Mouse (Mus musculus) induced T-regulatory cell, adult 2 months (primary cell): ENCODE data around the gene Olfr186.
"Not testable (repeated sequence)": the region's sequence is repeated elsewhere in the genome, so short reads cannot be mapped to it uniquely, and the experiment has no call there.

Source experiments
- DNase-seq: peaks from one replicate; pipeline ENCODE4 v3.0.0-alpha.2; 2012; ENCODE audit warnings: low read depth

Olfr186 gene

GRCm38 (mm10) chr16:59030191-59030590, at the start of gene Olfr186:
Gene Olfr186 (minus strand): TSS chr16:59030291.
- DNase-seq = no peak

GRCm38 (mm10) chr16:59077905-59078304, 47.8 kb upstream of the Olfr186 start, which contains the start of gene Olfr190:
Gene Olfr190 (minus strand): TSS chr16:59078005.
- no peak for DNase-seq

GRCm38 (mm10) chr16:59073520-59073919, 43.4 kb upstream of the Olfr186 start:
- no peak for DNase-seq

- no peak for DNase-seq
Measured at GRCm38 (mm10) chr16:59071755-59072154, 41.7 kb upstream of the Olfr186 start.

- DNase-seq = not testable (repeated sequence)
Measured at GRCm38 (mm10) chr16:59062411-59062810, 32.3 kb upstream of the Olfr186 start.

GRCm38 (mm10) chr16:59049286-59049685, 19.2 kb upstream of the Olfr186 start:
- not testable (repeated sequence) for DNase-seq

- DNase-seq = no peak
Measured at GRCm38 (mm10) chr16:59048860-59049259, 18.8 kb upstream of the Olfr186 start.

GRCm38 (mm10) chr16:59047579-59047978, 17.5 kb upstream of the Olfr186 start:
- DNase-seq = no peak

- DNase-seq = no peak
Measured at GRCm38 (mm10) chr16:59045835-59046234, 15.7 kb upstream of the Olfr186 start.

GRCm38 (mm10) chr16:59039710-59040109, 9.6 kb upstream of the Olfr186 start, which contains the start of gene Olfr187:
Gene Olfr187 (minus strand): TSS chr16:59039767.
- no peak for DNase-seq

GRCm38 (mm10) chr16:59013357-59014018, 16.6 kb downstream of the Olfr186 start:
- DNase-seq = peak; percentile 60

- peak; percentile 72 for DNase-seq
Measured at GRCm38 (mm10) chr16:59007146-59007545, 22.9 kb downstream of the Olfr186 start.

- no peak for DNase-seq
Measured at GRCm38 (mm10) chr16:58995057-58995456, 35.0 kb downstream of the Olfr186 start, which contains the start of gene Olfr183. Gene Olfr183 (plus strand): TSS chr16:58995357.
